Mouse (Mus musculus) embryonic fibroblast, embryonic 13.5 days (primary cell): Measurements from ENCODE around the gene Ccl6. TPM values are rescaled to one million over a fixed set of nuclear protein-coding genes. Genes with fewer than 3 reads are reported as not detected.
"Not testable (repeated sequence)": the region's sequence is repeated elsewhere in the genome, so short reads cannot be mapped to it uniquely, and the experiment has no call there.

Experiments
- H3K27ac ChIP-seq: 2 replicates; pipeline ENCODE4 v1.5.1; 2012; ENCODE audit warnings: low read length, control low read depth, inconsistent platforms; ENCODE audit not compliant: insufficient read depth
- H3K4me1 ChIP-seq: 2 replicates; pipeline ENCODE4 v1.6.1; 2011; ENCODE audit warnings: low read length; ENCODE audit not compliant: control insufficient read depth, insufficient read depth
- H3K4me3 ChIP-seq: 2 replicates; pipeline ENCODE4 v1.5.1; 2011; ENCODE audit warnings: mild to moderate bottlenecking, control low read depth, low read length; ENCODE audit not compliant: insufficient read depth
- CTCF ChIP-seq: IDR thresholded peaks from 2 replicates; pipeline ENCODE4 v1.5.1; 2011; ENCODE audit warnings: mild to moderate bottlenecking, control low read depth, low read length, moderate library complexity, borderline replicate concordance; ENCODE audit not compliant: insufficient read depth
- POLR2A ChIP-seq: IDR thresholded peaks from 2 replicates; pipeline ENCODE4 v1.6.1; 2011; ENCODE audit warnings: low read depth, mild to moderate bottlenecking, control low read depth, low read length, moderate library complexity
- polyA plus RNA-seq: library from polyadenylated mRNA; stranded (reverse); fragments of >200 nt; gene quantifications from 2 replicates; pipeline ENCODE4 v1.2.4, GENCODE M21; 2011; ENCODE audit warnings: low read depth; ENCODE audit not compliant: missing spikeins, insufficient read length

Ccl6 gene
- polyA plus RNA-seq, 1 experiment = 0.91 TPM

DNA sequence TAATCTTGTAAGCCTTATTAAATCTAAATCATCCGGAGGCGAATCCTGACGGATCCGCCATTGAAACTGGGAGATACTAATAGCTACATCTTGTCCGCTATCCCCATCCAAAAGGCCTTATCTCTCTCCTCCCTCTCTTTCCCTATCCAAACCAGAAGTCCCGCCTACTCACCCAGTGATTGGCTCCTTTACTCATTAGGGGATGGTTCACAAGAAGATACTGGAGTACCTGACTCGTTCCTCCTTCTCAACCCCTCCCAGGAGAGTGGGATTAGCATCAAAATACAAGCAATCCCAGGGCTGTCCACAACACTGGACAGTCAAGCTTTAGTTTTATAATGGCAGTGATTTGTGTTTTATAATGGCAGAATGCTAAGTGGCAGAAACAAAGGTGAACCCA lies 25.6 kb downstream of the Ccl6 start:
- H3K4me1 ChIP-seq = no peaks in the 10 kb centered on the region
- no peak for TF ChIP-seq POLR2A
- TF ChIP-seq CTCF = no peak
- no peak overlapping the region for H3K4me3 ChIP-seq
- no peak overlapping the region for H3K27ac ChIP-seq

DNA sequence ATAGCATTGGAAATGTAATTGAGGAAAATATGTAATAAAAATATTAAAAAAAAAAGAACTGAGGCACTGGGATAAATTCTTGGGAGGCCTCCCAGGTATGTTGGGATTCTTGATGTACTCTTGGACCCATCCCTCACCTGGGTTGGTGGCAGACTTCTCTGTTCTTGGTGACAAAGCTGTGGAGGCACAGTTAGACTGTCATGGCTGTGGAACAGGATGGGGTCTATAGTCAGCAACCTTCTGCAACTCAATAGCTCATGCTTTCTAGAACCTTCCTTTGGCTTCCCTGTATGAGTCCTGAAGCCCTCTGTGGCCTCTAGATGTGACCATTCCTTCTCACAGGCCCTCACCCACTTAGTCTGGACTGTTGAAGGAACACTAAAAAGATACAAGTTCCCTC lies 26.3 kb downstream of the Ccl6 start:
- TF ChIP-seq CTCF = no peak
- no peak for TF ChIP-seq POLR2A
- no peak overlapping the region for H3K4me3 ChIP-seq
- H3K4me1 ChIP-seq = no peaks in the 10 kb centered on the region
- H3K27ac ChIP-seq = no peak overlapping the region

GRCm38 (mm10) chr11:83563754-83564153 lies 29.1 kb downstream of the Ccl6 start:
- no peak overlapping the region for H3K4me3 ChIP-seq
- peak overlapping the region; percentile 87 for H3K27ac ChIP-seq
- H3K4me1 ChIP-seq = no peaks in the 10 kb centered on the region
- no peak for TF ChIP-seq CTCF
- TF ChIP-seq POLR2A = no peak

DNA sequence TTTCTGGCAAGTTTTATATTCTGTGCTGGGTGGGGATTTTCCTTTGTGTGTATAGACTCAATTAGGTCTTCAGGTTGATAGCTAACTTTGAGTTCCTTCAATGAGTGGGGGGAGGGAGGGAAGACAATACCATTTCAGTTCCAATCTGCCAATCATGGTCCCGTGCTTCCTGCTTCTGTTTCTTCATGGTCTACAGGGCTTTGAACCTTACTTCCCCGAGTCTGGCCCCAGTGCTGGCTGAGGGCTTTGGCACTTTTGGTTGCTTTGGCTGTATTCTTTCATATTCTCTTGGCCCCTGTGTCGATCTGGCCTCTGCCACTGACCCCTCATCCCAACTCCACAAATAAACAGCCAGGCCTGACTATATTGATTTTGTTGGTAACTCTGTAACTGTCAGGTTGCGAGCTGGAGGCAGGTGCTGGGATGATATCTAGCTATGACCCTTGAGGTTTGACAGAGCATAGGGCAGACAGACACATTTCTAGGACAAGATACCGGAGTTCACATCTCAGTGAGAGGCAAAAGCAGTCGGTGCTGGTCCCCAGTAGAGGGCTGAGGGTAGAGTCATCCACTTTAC lies 30.5 kb downstream of the Ccl6 start:
- H3K4me3 ChIP-seq = no peak overlapping the region
- no peaks in the 10 kb centered on the region for H3K4me1 ChIP-seq
- TF ChIP-seq POLR2A (no peak), CTCF (no peak)
- no peak overlapping the region for H3K27ac ChIP-seq

DNA sequence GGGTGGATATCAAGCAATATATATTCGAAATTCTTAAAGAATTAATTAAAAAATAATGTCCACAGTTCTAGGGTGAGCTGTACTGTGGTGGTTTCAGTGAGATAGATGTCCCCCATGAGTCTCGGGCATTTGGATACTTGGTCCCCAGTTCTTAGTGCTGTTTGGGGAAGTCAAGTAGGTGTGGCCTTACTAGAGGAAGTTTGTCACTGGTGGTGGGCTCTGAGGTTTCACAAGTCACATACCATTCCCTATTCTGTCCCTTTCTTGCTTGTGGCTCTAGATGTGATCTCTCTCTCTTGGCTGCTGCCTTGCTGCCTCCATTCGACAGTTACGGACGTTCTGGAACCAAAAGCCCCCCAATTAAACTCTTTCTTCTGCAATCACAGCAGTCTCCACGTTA lies 32.5 kb downstream of the Ccl6 start:
- TF ChIP-seq CTCF = no peak
- no peak for TF ChIP-seq POLR2A
- Histone ChIP-seq H3K27ac (no peak overlapping the region), H3K4me1 (no peaks in the 10 kb centered on the region), H3K4me3 (no peak overlapping the region)

DNA sequence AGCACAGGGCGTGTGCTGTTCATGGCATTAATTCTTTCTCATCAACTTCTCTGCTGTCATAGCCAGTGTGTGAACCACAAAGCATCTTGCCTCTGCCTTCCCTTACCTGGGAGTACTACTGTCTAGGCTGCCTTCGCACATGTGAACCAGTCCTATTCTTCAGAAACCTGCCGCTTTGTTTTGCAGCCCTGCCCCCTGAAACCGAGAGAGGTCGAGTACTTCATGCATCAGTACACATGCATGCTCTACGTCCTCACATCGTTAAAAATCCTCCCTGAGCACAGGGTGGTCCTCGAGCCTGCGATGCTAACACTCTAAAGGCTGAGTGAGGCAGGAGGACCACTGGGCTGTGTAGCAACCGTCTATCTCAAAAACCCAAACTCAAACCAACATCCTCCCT lies 35.8 kb downstream of the Ccl6 start:
- Histone ChIP-seq H3K4me1 (no peaks in the 10 kb centered on the region), H3K4me3 (no peak overlapping the region), H3K27ac (no peak overlapping the region)
- no peak for TF ChIP-seq POLR2A
- no peak for TF ChIP-seq CTCF

GRCm38 (mm10) chr11:83556085-83556781 lies 36.7 kb downstream of the Ccl6 start:
- Histone ChIP-seq H3K27ac (no peak overlapping the region), H3K4me1 (no peaks in the 10 kb centered on the region), H3K4me3 (no peak overlapping the region)
- no peak for TF ChIP-seq CTCF
- no peak for TF ChIP-seq POLR2A

- H3K4me1 ChIP-seq = no peaks in the 10 kb centered on the region
- H3K27ac ChIP-seq = no peak overlapping the region
- TF ChIP-seq POLR2A (no peak), CTCF (no peak)
- no peak overlapping the region for H3K4me3 ChIP-seq
Measured at GRCm38 (mm10) chr11:83551668-83552067, 41.2 kb downstream of the Ccl6 start.

DNA sequence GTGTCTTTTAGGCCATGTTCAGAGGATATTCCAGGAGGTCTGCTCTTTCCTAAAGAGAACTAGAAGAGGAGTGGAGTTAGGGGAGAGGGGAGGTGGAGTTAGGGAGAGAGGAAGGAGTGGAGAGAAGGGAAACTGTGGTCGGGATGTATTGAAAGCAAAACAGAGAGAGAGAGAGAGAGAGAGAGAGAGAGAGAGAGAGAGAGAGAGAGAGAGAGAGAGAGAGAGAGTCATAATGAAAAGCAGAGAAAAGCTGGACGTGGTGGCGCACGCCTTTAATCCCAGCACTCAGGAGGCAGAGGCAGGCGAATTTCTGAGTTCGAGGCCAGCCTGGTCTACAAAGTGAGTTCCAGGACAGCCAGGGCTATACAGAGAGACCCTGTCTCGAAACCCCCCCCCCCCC lies 41.9 kb downstream of the Ccl6 start:
- not testable (repeated sequence) for H3K4me3 ChIP-seq, H3K4me1 ChIP-seq, H3K27ac ChIP-seq

GRCm38 (mm10) chr11:83550186-83550632 lies 42.7 kb downstream of the Ccl6 start:
- TF ChIP-seq CTCF (no peak), POLR2A (no peak)
- Histone ChIP-seq H3K27ac (no peak overlapping the region), H3K4me3 (no peak overlapping the region), H3K4me1 (no peaks in the 10 kb centered on the region)

GRCm38 (mm10) chr11:83544214-83544613 lies 48.7 kb downstream of the Ccl6 start:
- H3K27ac ChIP-seq = no peak overlapping the region
- TF ChIP-seq CTCF = no peak
- no peak for TF ChIP-seq POLR2A
- no peak overlapping the region for H3K4me3 ChIP-seq
- peaks cover 5% of the 10 kb centered on the region for H3K4me1 ChIP-seq
